Mouse (Mus musculus): ENCODE measurements at regions not wholly inside any gene's neighbourhood (a gene's known extent, or its start where the extent isn't known, plus 50 kb on each side); places are given as distances from the start of the nearest gene placed in this dataset.

GRCm38 (mm10) chr7:136676987-136677545, 217.3 kb upstream of the Mgmt start:
- Histone ChIP-seq H3K36me3 (ENCODE audit: control insufficient read depth, insufficient read depth, low read length) (no peaks in the 10 kb centered on the region), H3K4me3 (no peak overlapping the region), H3K79me2 (replicated peaks; ENCODE audit: control insufficient read depth, insufficient read depth, low read length) (no peaks in the 10 kb centered on the region), H3K27ac (no peak overlapping the region), H3K27me3 (ENCODE audit: control insufficient read depth, insufficient read depth, low read length) (no peaks in the 10 kb centered on the region), H3K4me1 (ENCODE audit: control insufficient read depth, insufficient read depth, low read length) (no peaks in the 10 kb centered on the region; the same call in 1 of the 2 replicates), H3K9ac (ENCODE audit: low read depth, low read length) (no peak overlapping the region)
- intact Hi-C loops (cut with DNase I), result no loop called here
- DNase-seq, result no peak
- no peak for TF ChIP-seq POLR2A (IDR thresholded peaks at IDR 0.05; ENCODE audit: insufficient read depth, low read depth, low read length)
- TF ChIP-seq CTCF (IDR thresholded peaks at IDR 0.05), result no peak
- TF ChIP-seq EP300 (IDR thresholded peaks at IDR 0.05; ENCODE audit: insufficient read depth, low read depth, low read length), result no peak
- 87% methylated on average over 17 of the region's 17 CpGs for WGBS

GRCm38 (mm10) chr7:136689579-136689978, 204.8 kb upstream of the Mgmt start:
- Histone ChIP-seq H3K36me3 (ENCODE audit: control insufficient read depth, insufficient read depth, low read length) (no peaks in the 10 kb centered on the region; the same call in 1 of the 2 replicates), H3K79me2 (replicated peaks; ENCODE audit: control insufficient read depth, insufficient read depth, low read length) (no peaks in the 10 kb centered on the region), H3K4me3 (no peak overlapping the region), H3K4me1 (ENCODE audit: control insufficient read depth, insufficient read depth, low read length) (peaks cover 10% of the 10 kb centered on the region), H3K27ac (peak overlapping the region; percentile 80), H3K9ac (ENCODE audit: low read depth, low read length) (peak overlapping the region; percentile 53; the same call in 1 of the 2 replicates), H3K27me3 (ENCODE audit: control insufficient read depth, insufficient read depth, low read length) (no peaks in the 10 kb centered on the region)
- intact Hi-C loops (cut with DNase I), result loop anchor here (1.0 to 10.0 kb wide), 3 partner anchors 163 to 395 kb away; no protein-coding TSS in a partner anchor
- 12% methylated on average over 6 of the region's 6 CpGs for WGBS
- DNase-seq, result peak; percentile 36 to 57
- TF ChIP-seq EP300 (IDR thresholded peaks at IDR 0.05; ENCODE audit: insufficient read depth, low read depth, low read length), result no peak
- no peak for TF ChIP-seq POLR2A (IDR thresholded peaks at IDR 0.05; ENCODE audit: insufficient read depth, low read depth, low read length)

- peaks cover 1% of the 10 kb centered on the region for H3K4me1 ChIP-seq (ENCODE audit: control insufficient read depth, insufficient read depth, low read length)
- H3K4me3 ChIP-seq, result no peak overlapping the region
- no peak overlapping the region for H3K9ac ChIP-seq (ENCODE audit: low read depth, low read length)
- H3K27me3 ChIP-seq (ENCODE audit: control insufficient read depth, insufficient read depth, low read length), result no peaks in the 10 kb centered on the region
- no peak for DNase-seq
- TF ChIP-seq CTCF (IDR thresholded peaks at IDR 0.05) (no peak), POLR2A (IDR thresholded peaks at IDR 0.05; ENCODE audit: insufficient read depth, low read depth, low read length) (no peak), EP300 (IDR thresholded peaks at IDR 0.05; ENCODE audit: insufficient read depth, low read depth, low read length) (no peak)
- no peaks in the 10 kb centered on the region for H3K79me2 ChIP-seq (replicated peaks; ENCODE audit: control insufficient read depth, insufficient read depth, low read length)
- 94% methylated on average over 1 of the region's 1 CpGs for WGBS
- intact Hi-C loops (cut with DNase I), result no loop called here
- no peak overlapping the region for H3K27ac ChIP-seq
- no peaks in the 10 kb centered on the region for H3K36me3 ChIP-seq (ENCODE audit: control insufficient read depth, insufficient read depth, low read length)
Measured at GRCm38 (mm10) chr7:136706246-136706645, 188.2 kb upstream of the Mgmt start.

- 40% methylated on average over 12 of the region's 12 CpGs for WGBS
- Histone ChIP-seq H3K79me2 (replicated peaks; ENCODE audit: control insufficient read depth, insufficient read depth, low read length) (no peaks in the 10 kb centered on the region), H3K4me1 (ENCODE audit: control insufficient read depth, insufficient read depth, low read length) (peaks cover 1% of the 10 kb centered on the region), H3K9ac (ENCODE audit: low read depth, low read length) (no peak overlapping the region), H3K4me3 (no peak overlapping the region), H3K27ac (peak overlapping the region; percentile 36), H3K36me3 (ENCODE audit: control insufficient read depth, insufficient read depth, low read length) (no peaks in the 10 kb centered on the region), H3K27me3 (ENCODE audit: control insufficient read depth, insufficient read depth, low read length) (no peaks in the 10 kb centered on the region; the same call in 1 of the 2 replicates)
- intact Hi-C loops (cut with DNase I), result no loop called here
- TF ChIP-seq POLR2A (IDR thresholded peaks at IDR 0.05; ENCODE audit: insufficient read depth, low read depth, low read length) (no peak), CTCF (IDR thresholded peaks at IDR 0.05) (no peak), EP300 (IDR thresholded peaks at IDR 0.05; ENCODE audit: insufficient read depth, low read depth, low read length) (no peak)
- DNase-seq, result no peak
Measured at GRCm38 (mm10) chr7:136707200-136708003, 187.0 kb upstream of the Mgmt start.

- whole genome bisulfite sequencing, result 44% methylated on average over 5 of the region's 5 CpGs
- H3K27ac ChIP-seq, result peak overlapping the region; percentile 36
- TF ChIP-seq CTCF (IDR thresholded peaks at IDR 0.05) (no peak), POLR2A (IDR thresholded peaks at IDR 0.05; ENCODE audit: insufficient read depth, low read depth, low read length) (no peak), EP300 (IDR thresholded peaks at IDR 0.05; ENCODE audit: insufficient read depth, low read depth, low read length) (no peak)
- peak in 1 of 2 experiments; percentile 11 for DNase-seq
- H3K36me3 ChIP-seq (ENCODE audit: control insufficient read depth, insufficient read depth, low read length), result no peaks in the 10 kb centered on the region
- intact Hi-C loops (cut with DNase I), result no loop called here
- no peak overlapping the region for H3K9ac ChIP-seq (ENCODE audit: low read depth, low read length)
- H3K27me3 ChIP-seq (ENCODE audit: control insufficient read depth, insufficient read depth, low read length), result no peaks in the 10 kb centered on the region; the same call in 1 of the 2 replicates
- H3K4me3 ChIP-seq, result no peak overlapping the region
- no peaks in the 10 kb centered on the region for H3K79me2 ChIP-seq (replicated peaks; ENCODE audit: control insufficient read depth, insufficient read depth, low read length)
- peaks cover 1% of the 10 kb centered on the region for H3K4me1 ChIP-seq (ENCODE audit: control insufficient read depth, insufficient read depth, low read length)
Measured at GRCm38 (mm10) chr7:136708004-136708435, 186.4 kb upstream of the Mgmt start.

- Histone ChIP-seq H3K36me3 (ENCODE audit: control insufficient read depth, insufficient read depth, low read length) (no peaks in the 10 kb centered on the region), H3K4me3 (no peak overlapping the region), H3K79me2 (replicated peaks; ENCODE audit: control insufficient read depth, insufficient read depth, low read length) (no peaks in the 10 kb centered on the region), H3K4me1 (ENCODE audit: control insufficient read depth, insufficient read depth, low read length) (peaks cover 1% of the 10 kb centered on the region), H3K27ac (no peak overlapping the region), H3K27me3 (ENCODE audit: control insufficient read depth, insufficient read depth, low read length) (no peaks in the 10 kb centered on the region; the same call in 1 of the 2 replicates), H3K9ac (ENCODE audit: low read depth, low read length) (no peak overlapping the region)
- WGBS, result 60% methylated on average over 3 of the region's 3 CpGs
- intact Hi-C loops (cut with DNase I), result no loop called here
- TF ChIP-seq EP300 (IDR thresholded peaks at IDR 0.05; ENCODE audit: insufficient read depth, low read depth, low read length) (no peak), CTCF (IDR thresholded peaks at IDR 0.05) (no peak), POLR2A (IDR thresholded peaks at IDR 0.05; ENCODE audit: insufficient read depth, low read depth, low read length) (no peak)
- DNase-seq, result peak; percentile 46 to 47
Measured at GRCm38 (mm10) chr7:136710653-136711052, 183.8 kb upstream of the Mgmt start.
